Mouse (Mus musculus) small intestine, adult 2 months (tissue): ENCODE results near the gene Dhrs1. TPM values are rescaled to one million over a fixed set of nuclear protein-coding genes. Genes with fewer than 3 reads are reported as not detected.

Experiments used
- H3K27ac ChIP-seq: fragments of 200-500 bp; 2 replicates; pipeline ENCODE4 v1.5.1; 2012; ENCODE audit warnings: low read depth, low read length, control low read depth, inconsistent platforms; ENCODE audit not compliant: insufficient read depth
- H3K27me3 ChIP-seq: fragments of 200-500 bp; 2 replicates; pipeline ENCODE4 v1.6.1; 2012; ENCODE audit warnings: mild to moderate bottlenecking, moderate library complexity, low read length, inconsistent platforms; ENCODE audit not compliant: control insufficient read depth, insufficient read depth
- H3K36me3 ChIP-seq: fragments of 200-500 bp; 2 replicates; pipeline ENCODE4 v1.6.1; 2012; ENCODE audit warnings: mild to moderate bottlenecking, low read length, control low read depth, inconsistent platforms; ENCODE audit not compliant: control insufficient read depth, insufficient read depth
- H3K4me1 ChIP-seq: fragments of 200-500 bp; 2 replicates; pipeline ENCODE4 v1.6.1; 2012; ENCODE audit warnings: low read length, inconsistent platforms, mixed read lengths; ENCODE audit not compliant: control insufficient read depth, insufficient read depth, insufficient read length
- H3K4me3 ChIP-seq: fragments of 200-500 bp; 2 replicates; pipeline ENCODE4 v1.5.1; 2012; ENCODE audit warnings: low read depth, mild to moderate bottlenecking, control low read depth, inconsistent platforms, low read length, moderate library complexity
- CTCF ChIP-seq: fragments of 200-500 bp; IDR thresholded peaks from 2 replicates; pipeline ENCODE4 v1.5.1; 2012; ENCODE audit warnings: low read depth, mild to moderate bottlenecking, control low read depth, inconsistent platforms, low read length, moderate library complexity, mixed read lengths; ENCODE audit not compliant: insufficient replicate concordance, insufficient read length; ENCODE audit errors: extremely low read depth
- POLR2A ChIP-seq: fragments of 200-500 bp; IDR thresholded peaks from 2 replicates; pipeline ENCODE4 v1.6.1; 2012; ENCODE audit warnings: low read depth, mild to moderate bottlenecking, control low read depth, inconsistent platforms, low read length, moderate library complexity
- WGBS: fragments of 180-500 bp; shearing (Covaris S2); methylation state at CpG from one replicate; pipeline ENCODE4 v1.1.7; 2018; 5-methylcytosine and 5-hydroxymethylcytosine counted together
- polyA plus RNA-seq: library from polyadenylated mRNA; depleted of rRNA; stranded (reverse); fragments of >200 nt; gene quantifications from 2 replicates; pipeline ENCODE4 v1.2.3, GENCODE M21; 2012; rRNA removed

The Dhrs1 gene
- polyA plus RNA-seq, 1 experiment: 223 TPM

DNA sequence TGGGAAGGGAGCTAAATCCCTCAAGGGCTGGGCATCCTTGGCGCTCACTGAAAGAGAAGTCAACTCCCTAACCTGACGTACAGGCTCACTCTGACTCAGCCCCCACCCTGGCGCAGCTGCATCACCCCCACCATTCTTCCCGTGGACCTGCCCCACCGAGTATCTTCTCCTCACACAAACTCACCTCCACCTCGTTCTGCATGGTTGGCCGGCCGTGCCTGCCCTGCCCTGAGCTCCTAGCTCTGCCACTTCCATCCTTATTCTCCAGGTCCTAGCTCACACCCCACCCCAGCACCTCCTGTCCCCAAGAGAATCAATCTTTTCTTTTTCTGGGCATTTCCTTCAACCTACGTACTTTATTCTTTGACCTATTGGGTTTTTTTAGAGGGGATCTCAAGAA, 44.4 kb downstream of the Dhrs1 start:
- no peaks in the 10 kb centered on the region for H3K36me3 ChIP-seq
- 72% methylated on average over 9 of the region's 9 CpGs for WGBS
- H3K4me1 ChIP-seq: peaks cover 5% of the 10 kb centered on the region
- TF ChIP-seq CTCF: no peak
- TF ChIP-seq POLR2A: no peak
- no peaks in the 10 kb centered on the region for H3K27me3 ChIP-seq
- H3K27ac ChIP-seq: no peak overlapping the region
- no peak overlapping the region for H3K4me3 ChIP-seq

DNA sequence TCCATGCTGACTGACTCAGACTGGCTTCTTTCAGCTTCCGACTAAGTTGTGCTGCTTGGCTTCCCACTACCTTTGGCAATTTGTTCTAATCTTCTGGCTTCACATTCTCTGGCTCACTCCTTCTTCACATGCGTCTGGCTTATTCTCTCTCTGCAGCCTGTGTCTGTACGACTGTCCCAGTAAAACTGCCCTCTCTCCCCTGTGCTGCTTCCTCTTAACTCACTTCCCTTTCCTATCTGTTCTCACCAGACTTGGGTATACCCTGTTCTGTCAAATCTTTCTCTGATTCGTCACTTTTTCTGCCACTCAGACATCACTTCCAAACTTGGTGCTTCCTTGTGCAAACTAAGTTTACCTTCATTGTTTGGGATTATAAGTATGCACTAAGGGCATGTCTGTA, 48.3 kb downstream of the Dhrs1 start:
- 80% methylated on average over 4 of the region's 4 CpGs for WGBS
- no peak overlapping the region for H3K27ac ChIP-seq
- no peak overlapping the region for H3K4me3 ChIP-seq
- no peaks in the 10 kb centered on the region for H3K36me3 ChIP-seq
- TF ChIP-seq POLR2A (no peak), CTCF (no peak)
- H3K4me1 ChIP-seq: no peaks in the 10 kb centered on the region
- H3K27me3 ChIP-seq: no peaks in the 10 kb centered on the region

DNA sequence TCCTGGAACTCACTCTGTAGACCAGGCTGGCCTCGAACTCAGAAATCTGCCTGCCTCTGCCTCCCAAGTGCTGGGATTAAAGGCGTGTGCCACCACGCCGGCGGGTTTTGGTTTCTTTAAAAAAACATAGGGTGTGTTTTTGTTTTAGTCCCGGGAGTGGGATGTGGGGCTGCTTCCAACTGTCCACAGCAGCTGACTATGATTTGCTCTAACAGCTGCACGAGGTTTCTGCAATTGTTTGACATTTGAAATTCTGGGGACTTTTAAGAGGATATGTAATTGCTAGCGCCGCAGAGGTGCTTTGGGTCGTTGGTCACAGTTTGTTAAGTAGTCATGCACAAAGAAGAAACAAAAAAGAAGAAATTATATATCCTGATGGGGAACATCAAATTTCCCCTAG, 56.1 kb downstream of the Dhrs1 start:
- Histone ChIP-seq H3K4me1 (no peaks in the 10 kb centered on the region), H3K27me3 (no peaks in the 10 kb centered on the region), H3K27ac (no peak overlapping the region), H3K36me3 (no peaks in the 10 kb centered on the region), H3K4me3 (no peak overlapping the region)
- TF ChIP-seq POLR2A: no peak
- TF ChIP-seq CTCF: no peak
- WGBS: 73% methylated on average over 10 of the region's 10 CpGs

Other genes with a start within 250 kb of the Dhrs1 start
- not detected in 2 replicates for gene Cpne6, start 235.2 kb downstream of the Dhrs1 start, polyA plus RNA-seq
- gene Nrl, start 220.7 kb downstream of the Dhrs1 start, polyA plus RNA-seq: not detected in 2 replicates
- gene Pck2, start 205.4 kb downstream of the Dhrs1 start, polyA plus RNA-seq: 19.3 and 21.0 TPM in 2 replicates
- gene Dcaf11, start 185.7 kb downstream of the Dhrs1 start, polyA plus RNA-seq: 70.2 and 143 TPM in 2 replicates
- gene A730061H03Rik, start 185.3 kb downstream of the Dhrs1 start, polyA plus RNA-seq: 0.32 TPM in 1 of 2 replicates, not detected in the other
- gene Fitm1, start 170.1 kb downstream of the Dhrs1 start, polyA plus RNA-seq: 0.46 TPM in 1 of 2 replicates, not detected in the other
- 71.4 and 167 TPM in 2 replicates for gene Psme1, start 167.6 kb downstream of the Dhrs1 start, polyA plus RNA-seq
- 12.2 and 23.0 TPM in 2 replicates for gene Emc9, start 160.4 kb downstream of the Dhrs1 start, polyA plus RNA-seq
- gene Psme2, start 154.6 kb downstream of the Dhrs1 start, polyA plus RNA-seq: 85.3 and 142 TPM in 2 replicates
- 28.8 and 65.8 TPM in 2 replicates for gene Rnf31, start 154.0 kb downstream of the Dhrs1 start, polyA plus RNA-seq
- gene Irf9, start 142.1 kb downstream of the Dhrs1 start, polyA plus RNA-seq: 29.3 and 77.6 TPM in 2 replicates
- 8.7 and 19.2 TPM in 2 replicates for gene Rec8, start 127.7 kb downstream of the Dhrs1 start, polyA plus RNA-seq
- 35.4 and 37.2 TPM in 2 replicates for gene Ipo4, start 109.7 kb downstream of the Dhrs1 start, polyA plus RNA-seq
- gene Gm49378, start 107.8 kb downstream of the Dhrs1 start, polyA plus RNA-seq: 8.6 and 9.3 TPM in 2 replicates
- 58.8 and 104 TPM in 2 replicates for gene Tm9sf1, start 101.9 kb downstream of the Dhrs1 start, polyA plus RNA-seq
- 0.56 and 1.1 TPM in 2 replicates for gene Tssk4, start 95.5 kb downstream of the Dhrs1 start, polyA plus RNA-seq
- 17.2 and 23.9 TPM in 2 replicates for gene Mdp1, start 85.2 kb downstream of the Dhrs1 start, polyA plus RNA-seq
- gene Gmpr2, start 73.7 kb downstream of the Dhrs1 start, polyA plus RNA-seq: 5.2 and 9.6 TPM in 2 replicates
- gene Nedd8, start 73.6 kb downstream of the Dhrs1 start, polyA plus RNA-seq: 135 and 228 TPM in 2 replicates
- 8.1 and 11.1 TPM in 2 replicates for gene Tinf2, start 63.9 kb downstream of the Dhrs1 start, polyA plus RNA-seq
- 0.62 and 0.89 TPM in 2 replicates for gene Tgm1, start 31.8 kb downstream of the Dhrs1 start, polyA plus RNA-seq
- 28.1 and 43.5 TPM in 2 replicates for gene Rabggta, start 23.4 kb downstream of the Dhrs1 start, polyA plus RNA-seq
- gene Nop9, start within 50 bp of the Dhrs1 start, polyA plus RNA-seq: 5.9 and 8.0 TPM in 2 replicates
- 309 and 797 TPM in 2 replicates for gene Cideb, start 12.8 kb upstream of the Dhrs1 start, polyA plus RNA-seq
- gene Ltb4r2, start 15.7 kb upstream of the Dhrs1 start, polyA plus RNA-seq: 65.3 and 90.6 TPM in 2 replicates
- 25.3 and 26.4 TPM in 2 replicates for gene Ltb4r1, start 20.3 kb upstream of the Dhrs1 start, polyA plus RNA-seq
- gene Adcy4, start 38.4 kb upstream of the Dhrs1 start, polyA plus RNA-seq: 3.3 and 6.1 TPM in 2 replicates
- gene Ripk3, start 43.2 kb upstream of the Dhrs1 start, polyA plus RNA-seq: 24.7 and 42.1 TPM in 2 replicates
- 5.8 and 7.6 TPM in 2 replicates for gene Nfatc4, start 77.5 kb upstream of the Dhrs1 start, polyA plus RNA-seq
- gene Nynrin, start 108.3 kb upstream of the Dhrs1 start, polyA plus RNA-seq: 1.4 and 1.8 TPM in 2 replicates
- gene Cbln3, start 138.7 kb upstream of the Dhrs1 start, polyA plus RNA-seq: 0.56 and 0.61 TPM in 2 replicates
- gene Khnyn, start 139.3 kb upstream of the Dhrs1 start, polyA plus RNA-seq: 12.6 and 32.7 TPM in 2 replicates
- 17.8 and 34.0 TPM in 2 replicates for gene Sdr39u1, start 154.6 kb upstream of the Dhrs1 start, polyA plus RNA-seq
- gene Cma1, start 199.0 kb upstream of the Dhrs1 start, polyA plus RNA-seq: 0.60 TPM in 1 of 2 replicates, not detected in the other
- 0.86 TPM in 1 of 2 replicates, not detected in the other for gene Cma2, start 205.3 kb upstream of the Dhrs1 start, polyA plus RNA-seq